Mouse (Mus musculus) C2C12 (cell line): Measurements from ENCODE around the gene C2. TPM values are rescaled to one million over a fixed set of nuclear protein-coding genes. Genes with fewer than 3 reads are reported as not detected.
A peak's percentile ranks its signal among the peaks of the same experiment; 100 is the strongest.

Experiments used
- H3K27me3 ChIP-seq: one replicate; pipeline ENCODE4 v1.6.1; 2011; ENCODE audit not compliant: control insufficient read depth, insufficient read depth, insufficient read length
- H3K36me3 ChIP-seq: one replicate; pipeline ENCODE4 v1.6.1; 2011; ENCODE audit not compliant: control insufficient read depth, insufficient read depth
- H3K4me3 ChIP-seq: one replicate; pipeline ENCODE4 v1.5.1; 2011; ENCODE audit warnings: mild to moderate bottlenecking, control low read depth; ENCODE audit not compliant: poor library complexity, insufficient read depth, severe bottlenecking
- H3K79me2 ChIP-seq: one replicate; pipeline ENCODE4 v1.6.1; 2011; ENCODE audit not compliant: control insufficient read depth, insufficient read depth
- H3K79me3 ChIP-seq: one replicate; pipeline ENCODE4 v1.6.1; 2011; ENCODE audit warnings: low read depth, control low read depth
- H3ac ChIP-seq: one replicate; pipeline ENCODE3; 2011; ENCODE audit warnings: low read depth; ENCODE audit not compliant: control insufficient read depth, insufficient read length
- CEBPB ChIP-seq: IDR thresholded peaks from one replicate; pipeline ENCODE4 v1.6.1; 2011; ENCODE audit warnings: low read depth, mild to moderate bottlenecking, control low read depth, moderate library complexity
- CTCF ChIP-seq: IDR thresholded peaks from one replicate; pipeline ENCODE4 v1.5.1; 2011; ENCODE audit not compliant: control insufficient read depth, insufficient read depth, insufficient read length
- FOSL1 ChIP-seq: IDR thresholded peaks from one replicate; pipeline ENCODE4 v1.8.0; 2011; ENCODE audit warnings: mild to moderate bottlenecking, low read length; ENCODE audit not compliant: poor library complexity, insufficient read depth, severe bottlenecking
- MAX ChIP-seq: IDR thresholded peaks from one replicate; pipeline ENCODE4 v1.6.1; 2011; ENCODE audit warnings: mild to moderate bottlenecking, control low read depth
- MYOD1 ChIP-seq: IDR thresholded peaks from one replicate; pipeline ENCODE4 v1.6.1; 2011; ENCODE audit warnings: low read depth; ENCODE audit not compliant: control insufficient read depth, insufficient read length
- MYOG ChIP-seq: IDR thresholded peaks from one replicate; pipeline ENCODE4 v1.6.1; 2011; ENCODE audit not compliant: control insufficient read depth, insufficient read length; ENCODE audit errors: extremely low read depth
- USF1 ChIP-seq: IDR thresholded peaks from one replicate; pipeline ENCODE4 v1.6.1; 2011; ENCODE audit warnings: low read depth, mild to moderate bottlenecking, control low read depth, moderate library complexity
- polyA plus RNA-seq: library from polyadenylated mRNA; unstranded; fragments of >200 nt; fragmentation: generic; extraction: Trizol; gene quantifications from one replicate; pipeline ENCODE4 v1.2.1, GENCODE M21; 2012; ENCODE audit warnings: missing spikeins

Gene C2
- polyA plus RNA-seq, 1 experiment: 0.32 TPM

DNA sequence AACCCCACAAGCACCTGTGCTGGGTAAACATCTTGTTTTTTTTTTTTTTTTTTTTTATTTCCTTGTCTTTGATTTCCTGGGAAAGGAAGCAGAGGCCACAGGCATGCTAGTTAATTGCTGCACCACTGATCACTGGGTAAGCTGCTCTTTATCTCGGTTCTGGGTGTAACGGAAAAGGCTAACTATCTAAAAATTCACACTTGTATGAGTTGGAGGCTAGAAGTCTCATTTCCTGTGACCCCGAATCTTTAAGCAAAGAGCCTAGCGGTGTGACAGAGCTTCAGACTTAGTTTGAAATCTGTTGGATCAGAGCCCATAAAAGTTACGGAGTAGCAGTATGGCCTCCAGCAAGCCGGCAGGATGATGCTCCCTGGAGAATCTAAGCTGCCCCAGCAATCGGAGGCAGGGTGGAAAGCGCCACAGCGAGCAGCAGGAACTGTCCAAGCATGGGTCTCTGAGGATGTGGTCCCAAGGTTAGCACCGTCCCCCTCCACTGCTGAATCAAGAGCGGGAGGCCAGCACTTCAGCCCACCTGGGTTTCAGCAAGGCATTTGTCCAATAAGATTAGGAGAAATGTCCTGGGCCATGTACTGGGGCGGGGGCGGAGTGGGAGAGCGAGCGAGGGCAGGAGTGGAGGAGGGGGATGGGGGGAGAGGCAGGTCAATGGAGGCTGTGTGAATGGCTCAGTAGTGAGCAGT, 43.4 kb upstream of the C2 start:
- Histone ChIP-seq H3K36me3 (no peaks in the 10 kb centered on the region), H3K79me3 (no peaks in the 10 kb centered on the region), H3ac (no peak overlapping the region), H3K79me2 (no peaks in the 10 kb centered on the region), H3K4me3 (no peak overlapping the region), H3K27me3 (no peaks in the 10 kb centered on the region)
- TF ChIP-seq CEBPB (no peak), USF1 (no peak), MYOD1 (no peak), MAX (no peak), MYOG (no peak), CTCF (no peak)

- no peak overlapping the region for H3ac ChIP-seq
- no peaks in the 10 kb centered on the region for H3K79me3 ChIP-seq
- H3K27me3 ChIP-seq: no peaks in the 10 kb centered on the region
- TF ChIP-seq MYOG: no peak
- TF ChIP-seq FOSL1: no peak
- no peak for TF ChIP-seq CTCF
- no peak for TF ChIP-seq CEBPB
- TF ChIP-seq MAX: no peak
- TF ChIP-seq MYOD1: no peak
- TF ChIP-seq USF1: no peak
- no peaks in the 10 kb centered on the region for H3K79me2 ChIP-seq
- H3K4me3 ChIP-seq: no peak overlapping the region
- H3K36me3 ChIP-seq: no peaks in the 10 kb centered on the region
Observed at GRCm38 (mm10) chr17:34937960-34938505, 40.0 kb upstream of the C2 start.

- Histone ChIP-seq H3K27me3 (no peaks in the 10 kb centered on the region), H3K36me3 (no peaks in the 10 kb centered on the region), H3K79me2 (no peaks in the 10 kb centered on the region), H3ac (no peak overlapping the region), H3K4me3 (no peak overlapping the region), H3K79me3 (no peaks in the 10 kb centered on the region)
- TF ChIP-seq FOSL1 (no peak), CTCF (no peak), MYOD1 (no peak), CEBPB (no peak), MAX (no peak), USF1 (no peak), MYOG (no peak)
Observed at GRCm38 (mm10) chr17:34934830-34935229, 36.8 kb upstream of the C2 start.

DNA sequence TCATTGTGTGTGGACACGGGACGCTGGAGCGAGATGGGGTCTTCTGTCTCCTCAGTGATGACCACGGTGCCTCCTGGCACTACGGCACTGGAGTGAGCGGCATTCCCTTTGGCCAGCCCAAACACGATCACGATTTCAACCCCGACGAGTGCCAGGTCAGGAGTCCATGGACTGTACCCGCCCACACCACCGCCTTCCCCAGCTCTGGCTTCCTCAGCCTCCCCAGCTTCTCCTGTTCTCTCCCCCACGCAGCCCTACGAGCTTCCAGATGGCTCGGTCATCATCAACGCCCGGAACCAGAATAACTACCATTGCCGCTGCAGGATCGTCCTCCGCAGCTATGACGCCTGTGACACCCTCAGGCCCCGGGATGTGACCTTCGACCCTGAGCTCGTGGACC, 36.0 kb upstream of the C2 start:
- Histone ChIP-seq H3K79me2 (no peaks in the 10 kb centered on the region), H3K4me3 (no peak overlapping the region), H3K79me3 (no peaks in the 10 kb centered on the region), H3ac (no peak overlapping the region), H3K27me3 (no peaks in the 10 kb centered on the region), H3K36me3 (no peaks in the 10 kb centered on the region)
- TF ChIP-seq CTCF (no peak), MYOG (no peak)

DNA sequence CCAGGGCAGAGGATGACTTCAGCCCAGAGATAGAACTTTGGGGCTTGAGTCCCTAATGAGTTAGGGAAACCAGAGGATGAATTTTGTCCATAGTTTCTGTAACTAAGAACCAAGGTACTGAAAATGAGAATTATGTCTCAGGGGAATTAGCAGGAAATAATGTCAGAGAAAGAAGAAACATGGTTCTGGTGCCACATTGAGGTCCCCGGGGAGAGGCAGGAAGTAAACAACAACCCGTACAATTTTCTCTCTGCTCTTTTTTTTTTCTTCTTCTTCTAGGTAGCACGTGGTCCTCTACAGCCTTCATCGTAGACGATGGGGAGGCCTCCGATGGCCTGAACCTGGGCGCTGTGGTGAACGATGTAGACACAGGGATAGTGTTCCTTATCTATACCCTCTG, 34.2 kb upstream of the C2 start:
- Histone ChIP-seq H3K27me3 (no peaks in the 10 kb centered on the region), H3K36me3 (no peaks in the 10 kb centered on the region), H3K79me3 (no peaks in the 10 kb centered on the region), H3K79me2 (no peaks in the 10 kb centered on the region), H3ac (no peak overlapping the region), H3K4me3 (no peak overlapping the region)
- TF ChIP-seq MYOG (no peak), FOSL1 (no peak), MYOD1 (no peak), CEBPB (no peak), MAX (no peak), CTCF (no peak), USF1 (no peak)

DNA sequence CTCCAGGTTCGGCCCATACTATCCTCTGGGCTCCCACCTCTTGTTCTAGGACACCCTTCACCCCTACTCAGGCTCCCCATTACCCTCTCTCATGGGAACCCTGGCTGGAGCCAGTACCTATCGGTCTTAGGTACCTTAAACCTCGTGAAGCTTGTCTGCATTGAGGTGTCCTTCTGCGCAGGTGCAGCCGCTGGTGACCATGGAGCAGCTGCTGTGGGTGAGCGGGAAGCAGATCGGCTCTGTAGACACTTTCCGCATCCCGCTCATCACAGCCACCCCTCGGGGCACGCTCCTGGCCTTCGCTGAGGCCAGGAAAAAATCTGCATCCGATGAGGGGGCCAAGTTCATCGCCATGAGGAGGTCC, 33.7 kb upstream of the C2 start:
- no peaks in the 10 kb centered on the region for H3K36me3 ChIP-seq
- no peaks in the 10 kb centered on the region for H3K27me3 ChIP-seq
- H3K79me2 ChIP-seq: no peaks in the 10 kb centered on the region

More for the DNA sequence above, 33.7 kb upstream of the C2 start:
- TF ChIP-seq FOSL1 (no peak), CEBPB (no peak), MYOG (no peak), MAX (no peak), USF1 (no peak), CTCF (no peak), MYOD1 (no peak)
- Histone ChIP-seq H3K4me3 (peak overlapping the region; percentile 55), H3K79me3 (no peaks in the 10 kb centered on the region), H3ac (peak overlapping the region; percentile 64)
